Mouse (Mus musculus) brown adipose tissue, adult 24 weeks (tissue): ENCODE data around the gene Ccdc12. TPM values are rescaled to one million over a fixed set of nuclear protein-coding genes. Genes with fewer than 3 reads are reported as not detected.
A peak's percentile ranks its signal among the peaks of the same experiment; 100 is the strongest.

ENCODE experiments used
- H3K27ac ChIP-seq: fragments of 200-500 bp; replicated peaks from 2 replicates; pipeline ENCODE4 v1.5.1; 2012; ENCODE audit warnings: low read depth, mild to moderate bottlenecking, low read length
- H3K4me1 ChIP-seq: fragments of 200-500 bp; 2 replicates; pipeline ENCODE4 v1.6.1; 2012; ENCODE audit warnings: low read length, mixed read lengths; ENCODE audit not compliant: control insufficient read depth, insufficient read depth, insufficient read length
- H3K4me3 ChIP-seq: fragments of 200-500 bp; 2 replicates; pipeline ENCODE4 v1.5.1; 2012; ENCODE audit warnings: low read depth, mild to moderate bottlenecking, low read length, moderate library complexity; ENCODE audit not compliant: insufficient read depth
- polyA plus RNA-seq: library from polyadenylated mRNA; stranded (reverse); fragments of >200 nt; gene quantifications from 2 replicates; pipeline ENCODE4 v1.2.4, GENCODE M21; 2012; ENCODE audit not compliant: missing spikeins, insufficient read depth, insufficient read length

Ccdc12 gene
- polyA plus RNA-seq, 1 experiment, result 46.2 TPM

DNA sequence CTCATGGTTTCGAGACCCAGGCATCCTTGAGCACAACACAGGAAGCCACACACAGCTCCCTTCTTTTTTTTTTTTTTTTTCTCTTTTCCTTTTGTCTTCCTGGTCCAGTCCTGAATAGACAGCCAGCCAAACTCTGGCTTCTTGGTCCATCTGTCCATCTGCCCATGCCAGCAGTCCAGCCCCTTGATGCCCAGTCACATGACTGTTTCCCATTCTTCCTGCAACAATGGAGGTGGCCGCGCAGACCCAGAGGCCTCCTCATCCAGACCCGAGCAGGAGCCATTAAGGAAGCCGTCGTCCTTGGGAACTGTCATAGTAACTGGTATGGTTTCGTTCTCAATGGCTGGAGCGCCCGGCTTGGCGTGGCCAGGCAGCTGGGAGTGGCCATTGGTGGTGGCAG lies 65.8 kb downstream of the Ccdc12 start:
- Histone ChIP-seq H3K4me1 (no peaks in the 10 kb centered on the region), H3K4me3 (no peak overlapping the region), H3K27ac (no peak overlapping the region)

DNA sequence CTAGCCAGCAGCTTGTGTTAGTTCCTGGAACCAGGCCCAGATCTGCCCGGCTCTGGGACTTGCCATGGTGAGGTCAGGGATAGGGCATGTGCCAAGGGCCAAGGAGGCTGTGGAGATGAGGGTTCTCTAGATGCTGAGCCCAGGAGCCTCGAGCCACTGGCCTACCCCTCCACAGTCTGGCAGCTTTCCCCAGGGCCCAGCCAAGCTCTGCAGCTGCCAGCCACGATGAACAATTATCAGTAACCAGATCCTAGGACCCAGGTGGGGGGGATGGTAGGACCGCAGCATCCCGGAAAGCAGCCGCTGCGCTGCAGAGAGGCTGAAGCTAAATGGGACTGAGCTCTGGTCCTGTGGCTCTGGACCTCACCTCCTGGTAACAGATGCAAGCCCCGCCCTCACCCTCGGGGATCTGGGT lies 69.4 kb downstream of the Ccdc12 start:
- Histone ChIP-seq H3K4me1 (no peaks in the 10 kb centered on the region), H3K27ac (no peak overlapping the region)

DNA sequence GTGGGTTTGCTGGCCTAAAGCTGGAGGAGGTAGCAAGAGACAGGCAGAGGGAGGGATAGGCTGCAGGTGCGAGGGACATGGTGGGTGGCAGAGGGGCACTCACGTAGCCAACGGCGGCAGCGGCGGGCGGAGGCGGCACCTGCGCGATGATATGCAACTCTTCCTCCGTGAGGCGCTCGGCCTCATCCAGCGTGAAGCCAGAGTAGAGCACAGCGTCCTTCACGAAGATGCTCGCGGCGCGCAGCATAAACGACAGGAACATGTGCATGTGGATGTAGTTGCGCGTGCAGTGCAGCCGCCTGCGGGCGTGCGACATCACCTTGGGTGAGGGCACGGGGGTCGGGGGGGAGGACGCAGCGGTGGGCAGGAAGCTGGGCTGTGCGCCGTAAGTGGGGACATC lies 70.6 kb downstream of the Ccdc12 start:
- Histone ChIP-seq H3K4me3 (no peak overlapping the region), H3K27ac (no peak overlapping the region), H3K4me1 (no peaks in the 10 kb centered on the region)

More for the DNA sequence above, 69.4 kb downstream of the Ccdc12 start:
- H3K4me3 ChIP-seq, result no peak overlapping the region

DNA sequence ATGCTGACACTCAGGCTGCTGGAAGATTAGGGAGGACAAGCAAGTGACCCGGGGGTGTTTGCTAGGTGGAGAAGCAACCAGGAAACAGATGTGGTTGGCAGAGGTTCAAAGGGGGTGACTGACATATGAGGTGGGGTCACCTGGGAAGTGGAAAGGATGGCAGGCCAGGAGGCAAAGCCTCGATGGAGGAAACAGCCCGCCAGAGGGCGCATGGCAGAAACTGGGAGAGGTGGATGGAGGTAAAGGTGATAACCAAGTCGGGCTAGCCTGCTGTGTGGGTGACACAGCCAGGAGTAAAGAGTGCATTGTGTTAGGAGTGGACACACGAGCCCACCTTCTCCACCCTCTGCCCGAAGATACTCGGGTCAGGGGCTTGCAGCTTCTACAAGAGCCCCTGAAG lies 73.5 kb downstream of the Ccdc12 start:
- H3K4me3 ChIP-seq, result no peak overlapping the region
- no peak overlapping the region for H3K27ac ChIP-seq
- peaks cover 3% of the 10 kb centered on the region; the same call in 1 of the 2 replicates for H3K4me1 ChIP-seq

DNA sequence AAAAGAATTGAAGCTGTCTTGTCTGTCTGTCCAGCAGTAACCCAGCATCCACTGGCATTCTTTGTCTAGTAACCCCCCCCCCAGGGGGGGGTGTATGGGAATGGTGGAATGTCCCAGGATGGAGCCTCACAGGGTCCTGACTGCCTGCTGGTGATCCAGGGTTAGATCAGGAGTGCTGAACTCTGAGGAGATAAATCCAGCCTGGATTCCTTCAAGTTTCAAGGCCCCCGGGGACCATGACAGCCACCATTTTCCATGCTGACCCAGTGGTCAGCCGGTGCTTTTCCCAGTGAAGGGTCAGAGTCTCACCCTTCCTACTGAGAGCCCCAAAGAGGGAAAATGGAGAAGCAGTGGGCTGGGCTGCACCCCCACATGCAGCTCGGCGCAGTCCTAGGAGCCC lies 75.6 kb downstream of the Ccdc12 start:
- Histone ChIP-seq H3K4me3 (no peak overlapping the region), H3K27ac (no peak overlapping the region), H3K4me1 (peaks cover 3% of the 10 kb centered on the region; the same call in 1 of the 2 replicates)

DNA sequence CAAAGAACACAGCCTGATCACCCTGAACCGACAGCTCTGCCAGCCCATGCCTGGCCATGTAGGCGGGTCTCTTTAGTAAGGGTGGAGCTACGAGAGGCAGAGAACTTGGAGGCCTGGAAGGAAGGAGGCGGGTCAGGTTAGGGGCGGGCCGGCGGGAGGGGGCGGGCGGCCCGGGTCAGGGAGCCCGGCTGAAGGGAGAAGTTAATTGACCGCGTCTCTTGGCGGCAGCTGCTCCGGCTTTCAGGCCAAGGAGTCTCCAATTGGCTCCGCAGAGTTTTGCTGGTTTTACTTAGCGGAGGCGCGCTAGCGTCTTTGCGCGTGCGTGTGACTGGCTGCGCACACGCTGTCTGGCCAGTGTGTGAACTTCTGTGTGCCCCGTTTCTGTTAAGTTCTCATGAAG lies 76.3 kb downstream of the Ccdc12 start:
- Histone ChIP-seq H3K4me3 (peak overlapping the region; percentile 51), H3K4me1 (peaks cover 3% of the 10 kb centered on the region; the same call in 1 of the 2 replicates), H3K27ac (peak overlapping the region; percentile 55)

DNA sequence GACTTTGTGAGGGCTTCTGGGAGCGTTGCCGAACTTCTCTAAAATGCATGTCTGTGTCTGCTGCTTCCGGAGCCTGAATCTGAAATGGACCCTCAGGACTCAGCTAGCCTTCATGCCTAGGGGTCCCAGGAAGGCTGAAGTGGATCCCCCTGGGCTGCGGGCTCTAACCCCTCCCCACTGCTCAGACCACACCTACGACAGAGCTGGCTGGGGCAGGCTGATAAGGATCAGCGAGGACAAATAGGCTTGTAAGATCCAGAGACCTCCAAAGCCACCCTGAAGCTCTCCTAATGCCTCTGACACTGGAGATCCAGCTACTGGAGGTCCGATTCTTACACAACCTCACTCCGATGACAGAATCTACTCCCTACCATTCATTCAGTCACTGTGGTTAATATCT lies 76.8 kb downstream of the Ccdc12 start:
- Histone ChIP-seq H3K4me1 (peaks cover 3% of the 10 kb centered on the region; the same call in 1 of the 2 replicates), H3K4me3 (peak overlapping the region; percentile 51), H3K27ac (peak overlapping the region; percentile 55)

DNA sequence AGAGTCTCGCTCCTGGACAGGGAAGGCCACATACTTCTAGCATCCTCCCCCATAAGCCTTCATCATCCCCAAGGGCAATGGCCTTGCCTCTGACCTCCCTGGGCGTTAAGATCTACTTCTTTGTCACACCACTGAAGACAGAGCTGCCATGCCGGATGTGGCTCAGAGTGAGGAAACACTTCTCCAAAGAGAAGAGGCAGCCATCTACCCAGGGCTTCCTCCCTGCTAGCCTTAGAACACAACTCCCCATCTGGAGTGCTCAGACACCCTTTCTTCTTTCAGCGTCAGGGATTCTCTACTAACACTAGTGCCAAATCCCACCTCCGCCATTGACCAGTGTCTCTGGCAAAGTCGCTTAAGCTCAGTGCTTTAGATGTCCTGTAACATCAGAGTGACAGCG lies 77.9 kb downstream of the Ccdc12 start:
- Histone ChIP-seq H3K27ac (no peak overlapping the region), H3K4me1 (peaks cover 3% of the 10 kb centered on the region; the same call in 1 of the 2 replicates)

DNA sequence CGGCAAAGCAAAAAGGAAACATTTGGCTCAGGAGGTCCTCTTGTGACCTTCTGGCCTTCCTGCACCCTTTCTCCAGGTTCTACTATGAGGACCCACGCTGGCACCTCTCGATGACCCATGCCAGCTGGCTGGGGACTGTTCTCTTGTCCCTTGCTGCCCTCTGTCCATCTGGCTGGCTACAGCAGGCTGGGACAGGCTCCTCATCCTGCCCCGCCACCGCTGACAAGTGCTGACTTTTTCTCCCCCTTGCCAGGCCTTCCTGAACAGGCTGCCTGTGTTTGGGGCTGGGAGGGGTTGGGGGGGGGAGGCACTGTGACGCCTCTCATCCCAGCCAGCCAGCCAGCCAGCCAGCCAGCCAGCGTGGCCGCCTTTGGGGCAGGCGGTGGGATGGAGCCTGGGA lies 80.1 kb downstream of the Ccdc12 start:
- Histone ChIP-seq H3K4me3 (no peak overlapping the region), H3K27ac (no peak overlapping the region)

More for the DNA sequence above, 77.9 kb downstream of the Ccdc12 start:
- no peak overlapping the region for H3K4me3 ChIP-seq

DNA sequence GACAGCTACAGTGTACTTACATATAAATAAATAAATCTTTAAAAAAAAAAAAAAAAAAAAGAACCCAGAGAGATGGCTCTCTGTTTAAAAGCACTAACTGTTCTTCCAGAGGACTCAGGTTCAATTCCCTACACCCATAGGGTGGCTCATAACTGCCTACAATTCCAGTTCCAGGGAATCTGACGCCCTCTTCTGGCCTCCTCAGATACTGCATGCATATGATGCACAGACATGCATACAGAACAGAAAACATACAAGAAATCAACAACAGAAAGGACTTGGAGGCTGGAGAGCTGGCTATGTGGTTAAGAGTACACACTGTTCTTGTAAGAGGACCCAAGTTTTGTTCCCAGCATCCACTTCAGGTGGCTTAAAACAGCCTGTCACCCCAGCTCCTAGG lies 81.8 kb downstream of the Ccdc12 start:
- Histone ChIP-seq H3K27ac (no peak overlapping the region), H3K4me3 (no peak overlapping the region), H3K4me1 (peaks cover 3% of the 10 kb centered on the region; the same call in 1 of the 2 replicates)

More for the DNA sequence above, 80.1 kb downstream of the Ccdc12 start:
- H3K4me1 ChIP-seq, result peaks cover 3% of the 10 kb centered on the region; the same call in 1 of the 2 replicates

DNA sequence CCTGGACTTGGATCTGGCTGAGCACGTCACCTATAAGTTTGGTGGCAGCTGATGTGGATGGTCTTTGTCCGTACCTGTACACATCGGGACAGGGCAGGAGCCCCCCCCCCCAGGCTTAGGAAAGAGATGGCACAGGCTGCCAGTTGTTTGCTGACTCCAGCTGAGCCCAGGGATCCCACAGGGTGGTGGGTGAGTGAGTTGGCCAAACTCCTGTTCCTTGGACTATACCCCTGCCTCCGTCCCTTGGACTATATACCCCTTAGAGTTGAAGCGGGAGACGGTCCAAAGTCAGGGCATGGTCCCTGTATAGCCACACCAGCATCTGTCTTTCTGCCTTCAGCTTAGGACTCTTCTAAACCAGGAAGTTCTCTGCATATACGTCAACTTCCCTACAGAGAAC lies 83.7 kb downstream of the Ccdc12 start:
- H3K4me3 ChIP-seq, result no peak overlapping the region
- H3K4me1 ChIP-seq, result no peaks in the 10 kb centered on the region
- no peak overlapping the region for H3K27ac ChIP-seq

DNA sequence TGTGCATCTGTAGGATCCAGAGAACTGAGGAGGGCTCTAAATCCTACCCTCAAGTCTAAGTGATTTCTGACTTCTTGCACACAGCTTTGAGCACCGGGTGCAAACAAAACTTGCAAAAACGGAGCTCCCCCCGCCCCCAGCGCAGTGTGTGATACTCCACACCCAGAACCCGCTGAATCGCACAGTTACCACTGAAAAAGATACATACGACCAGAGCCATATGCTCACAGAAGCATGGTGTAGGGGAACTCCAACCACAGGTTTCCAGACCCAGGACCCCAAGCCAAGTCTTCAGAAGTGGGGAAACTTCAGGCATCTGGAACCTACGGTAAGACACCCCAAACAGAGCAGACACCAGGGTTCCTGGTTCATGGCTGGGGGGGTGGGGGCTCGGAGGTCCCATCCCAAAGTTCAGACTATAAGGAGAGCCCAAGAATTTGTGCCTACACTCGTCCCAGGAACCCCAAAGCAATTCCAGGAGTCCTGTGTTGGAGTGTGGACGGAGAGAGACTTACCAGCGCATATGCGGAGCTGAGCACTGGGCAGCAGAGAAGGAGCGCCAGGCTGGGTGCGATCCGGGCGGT lies 85.5 kb downstream of the Ccdc12 start, which contains the start of gene Myl3:
Gene Myl3, plus strand, starts transcription at position 151 of the 584 bp plus-strand sequence.
- Histone ChIP-seq H3K4me3 (peak within 1 kb of the TSS; percentile 97), H3K27ac (no peak within 1 kb of the TSS), H3K4me1 (no peaks in the 10 kb centered on the region)

DNA sequence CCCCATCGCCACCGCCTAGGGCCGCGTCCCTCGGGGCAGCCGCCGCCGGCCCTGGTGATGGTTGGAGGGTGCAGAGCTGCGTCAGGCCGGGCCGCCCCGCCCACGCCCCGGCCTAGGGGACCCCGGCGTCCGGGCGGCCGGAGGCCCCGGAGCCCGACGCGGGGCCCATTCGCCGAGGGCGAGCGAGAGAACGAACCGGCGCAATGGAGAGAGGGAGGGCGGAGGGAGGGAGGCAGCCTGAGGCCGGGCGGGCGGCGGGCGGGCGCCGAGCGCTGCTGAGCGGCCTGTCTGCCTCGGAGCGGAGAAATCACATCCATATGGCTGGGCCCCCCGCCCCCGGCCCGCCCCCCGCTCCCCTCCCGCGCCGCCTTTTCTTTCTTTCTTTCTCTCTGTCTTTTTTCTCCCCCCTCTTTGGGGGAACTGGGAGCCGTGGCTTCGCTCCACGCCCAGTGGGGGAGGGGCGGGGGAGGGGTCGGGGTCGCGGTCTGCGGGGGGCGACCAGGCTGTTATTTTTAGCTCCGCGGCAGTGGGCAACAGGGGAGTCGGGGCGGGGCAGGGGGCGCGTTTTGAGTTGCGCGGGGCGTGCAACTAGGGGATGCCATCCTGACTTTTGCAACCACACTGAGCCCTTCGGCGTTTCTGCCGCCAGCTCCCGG lies 86.1 kb downstream of the Ccdc12 start:
- Histone ChIP-seq H3K27ac (peak overlapping the region; percentile 66; the same call in 1 of the 2 replicates), H3K4me3 (peak overlapping the region; percentile 97)

DNA sequence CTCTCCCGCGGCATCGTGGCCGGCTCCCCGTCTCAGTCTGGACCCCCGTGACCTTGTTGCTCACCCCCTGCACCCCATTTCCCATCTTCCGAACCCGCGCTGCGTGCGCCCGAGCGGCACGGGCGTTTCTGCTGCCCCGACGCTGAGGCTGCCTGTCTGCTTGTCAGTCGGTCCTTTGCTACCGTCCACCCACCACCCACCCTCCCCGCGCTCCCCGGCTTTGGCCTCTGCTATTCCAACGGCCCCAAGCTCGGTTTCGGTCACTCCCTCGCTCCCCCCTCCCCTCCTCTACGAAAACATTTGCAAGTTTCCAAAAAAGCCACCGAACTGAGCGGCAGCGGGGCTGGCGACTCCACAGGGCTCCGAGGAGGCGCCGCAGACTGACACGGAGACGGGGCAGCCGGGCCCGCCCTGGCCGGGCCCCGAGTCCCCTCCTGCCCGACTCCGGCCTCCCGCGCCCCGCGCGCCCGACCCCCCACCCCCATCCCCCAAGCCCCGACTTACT lies 86.7 kb downstream of the Ccdc12 start:
- H3K4me3 ChIP-seq, result peak overlapping the region; percentile 97
- peak overlapping the region; percentile 66; the same call in 1 of the 2 replicates for H3K27ac ChIP-seq
- no peaks in the 10 kb centered on the region for H3K4me1 ChIP-seq

More for the DNA sequence above, 86.1 kb downstream of the Ccdc12 start:
- H3K4me1 ChIP-seq, result no peaks in the 10 kb centered on the region

DNA sequence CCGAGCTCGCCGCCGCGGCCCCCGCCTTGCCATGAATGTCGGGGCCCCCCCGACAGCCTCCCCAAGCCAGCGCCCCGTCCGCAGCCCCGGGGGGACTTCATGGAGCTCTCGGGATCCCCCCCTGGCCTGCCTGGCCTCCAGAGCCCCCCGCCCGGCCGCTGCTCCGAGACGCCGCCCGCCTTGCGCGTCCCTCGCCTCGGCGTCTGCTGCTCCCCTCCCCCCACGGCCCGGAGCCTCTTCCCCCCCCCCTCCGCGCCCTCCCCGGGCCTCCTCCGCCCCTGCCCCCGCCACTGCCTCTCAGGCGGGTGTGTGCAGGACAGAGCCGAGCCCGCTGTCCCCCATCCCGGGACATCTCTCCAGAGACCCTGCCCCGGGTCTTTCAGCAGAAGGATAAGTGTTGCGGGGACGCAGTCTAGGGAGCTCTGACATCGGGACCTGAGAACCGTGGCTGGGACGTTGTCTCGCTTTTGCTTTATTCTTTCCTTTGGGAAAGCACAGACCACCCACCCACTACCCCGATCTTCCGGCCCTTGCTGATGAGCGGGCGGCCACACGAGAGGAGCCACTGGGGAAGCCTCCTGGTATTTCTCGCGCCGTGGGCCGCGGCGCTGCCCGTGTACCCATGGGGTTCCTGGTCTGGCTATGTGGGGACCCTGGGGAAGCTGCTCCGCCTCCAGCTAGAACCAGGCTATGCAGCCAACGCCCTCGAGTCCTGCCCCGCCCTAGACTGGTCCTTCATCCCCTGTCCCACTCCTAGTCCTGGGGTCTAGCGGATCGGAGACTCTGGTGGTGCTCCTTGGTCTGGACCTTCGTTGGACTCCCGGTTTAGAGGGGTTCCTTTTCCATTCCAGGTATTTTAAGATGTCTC lies 87.4 kb downstream of the Ccdc12 start:
- peak overlapping the region; percentile 97 for H3K4me3 ChIP-seq
- H3K4me1 ChIP-seq, result no peaks in the 10 kb centered on the region
- peak overlapping the region; percentile 52 for H3K27ac ChIP-seq
